Mouse (Mus musculus) spleen, adult 2 months (tissue): ENCODE data around the gene Hspa4.
A peak's percentile ranks its signal among the peaks of the same experiment; 100 is the strongest.

ENCODE experiments used
- CTCF ChIP-seq: fragments of 200-500 bp; IDR thresholded peaks from 2 replicates; pipeline ENCODE4 v1.5.1; 2011; ENCODE audit warnings: mild to moderate bottlenecking, inconsistent platforms; ENCODE audit not compliant: insufficient read depth, insufficient read length, insufficient replicate concordance; ENCODE audit errors: extremely low read depth
- POLR2A ChIP-seq: fragments of 200-500 bp; IDR thresholded peaks from 2 replicates; pipeline ENCODE4 v1.6.1; 2011; ENCODE audit warnings: low read depth, low read length, inconsistent platforms

GRCm38 (mm10) chr11:53300330-53301166 is at the start of gene Hspa4:
- no peak for TF ChIP-seq CTCF
- peak; percentile 84 for TF ChIP-seq POLR2A
